27 mouse cellular contexts compared by ENCODE assay signal in the genomic region with DNA sequence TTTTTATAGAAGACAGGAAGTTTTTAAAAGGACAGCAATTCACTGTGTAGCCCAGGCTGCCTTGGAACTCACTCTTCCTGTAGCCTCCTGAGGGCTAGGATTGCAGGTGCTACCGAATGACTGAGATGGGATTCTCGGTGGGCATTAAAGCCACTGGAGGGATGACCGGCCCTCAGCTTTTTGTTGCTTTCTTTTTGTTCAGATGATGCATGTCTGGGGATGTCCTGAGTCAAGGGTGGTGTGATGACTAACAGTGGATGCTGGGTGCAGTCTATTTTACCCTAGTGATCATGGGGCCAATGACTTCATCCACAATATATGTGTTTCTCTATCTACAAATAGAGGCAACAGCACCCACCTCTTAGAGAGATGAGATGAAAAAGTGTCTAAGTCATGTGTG. TPM values are rescaled to one million over a fixed set of nuclear protein-coding genes. Genes with fewer than 3 reads are reported as not detected.
DNase-seq lines count a peak whose midpoint lies in the region; ATAC-seq and TF ChIP-seq lines count a peak whose summit lies in the region.
"Had no signal": no experiment of that assay in that cellular context is flagged by ENCODE, and none has a peak within 500 bp of the region (broad histone marks: within the 10 kb centered on the region; RNA-seq: fewer than 3 reads in every experiment).

No protein-coding gene starts in this region.

- H3K36me3 ChIP-seq in megakaryocyte, embryonic 14.5 days (replicated peaks; ENCODE audit: low read length): peaks cover 52% of the 10 kb centered on the region
- H3K36me3 ChIP-seq in macrophage (ENCODE audit: inconsistent target): no peaks in the 10 kb centered on the region
- H3K36me3 ChIP-seq in liver, postnatal 0 days (replicated peaks; ENCODE audit: insufficient read depth, low read length): no peaks in the 10 kb centered on the region
- H3K36me3 ChIP-seq: heart, embryonic 15.5 days; hindbrain, embryonic 13.5 days had no signal

- no peak for ATAC-seq in megakaryocyte, adult 5-6 weeks (ENCODE audit: poor library complexity, severe bottlenecking)
- ATAC-seq in liver, postnatal 0 days: no peak
- ATAC-seq: forebrain, embryonic 13.5 days; forebrain, postnatal 0 days; hindbrain, postnatal 0 days had no signal

- no peak for TF ChIP-seq EP300 in liver, postnatal 0 days (IDR thresholded peaks at IDR 0.05; ENCODE audit: low read depth)

- peaks cover 92% of the 10 kb centered on the region for H3K79me2 ChIP-seq in macrophage (ENCODE audit: inconsistent target)

- 100% methylated on average over 3 of the region's 3 CpGs for WGBS in macrophage (ENCODE audit: missing documents)
- 86% methylated on average over 3 of the region's 3 CpGs for WGBS in liver, postnatal 0 days (ENCODE audit: insufficient replicate concordance)

- peaks cover 99% of the 10 kb centered on the region for H3K4me1 ChIP-seq in megakaryocyte, embryonic 14.5 days
- H3K4me1 ChIP-seq in liver, postnatal 0 days (ENCODE audit: insufficient read depth): peaks cover 6% of the 10 kb centered on the region; the same call in 1 of the 2 replicates
- H3K4me1 ChIP-seq: embryonic facial prominence, embryonic 10.5 days had no signal

- TF ChIP-seq CTCF in liver, postnatal 0 days (IDR thresholded peaks at IDR 0.05; ENCODE audit: low read depth): no peak

- no peak overlapping the region for H3K4me2 ChIP-seq in liver, postnatal 0 days (ENCODE audit: low read depth, low read length)
- H3K4me2 ChIP-seq: forebrain, embryonic 13.5 days; heart, embryonic 11.5 days; heart, embryonic 15.5 days; hindbrain, embryonic 13.5 days had no signal

- H3K27ac ChIP-seq in macrophage: peak overlapping the region; percentile 59
- H3K27ac ChIP-seq in liver, postnatal 0 days (ENCODE audit: low read depth): no peak overlapping the region
- H3K27ac ChIP-seq: embryonic facial prominence, embryonic 10.5 days; forebrain, embryonic 13.5 days; heart, adult 2 months; heart, embryonic 15.5 days; hindbrain, embryonic 13.5 days; hindbrain, postnatal 0 days had no signal

- no peaks in the 10 kb centered on the region for H3K27me3 ChIP-seq in megakaryocyte, embryonic 14.5 days (replicated peaks)
- no peaks in the 10 kb centered on the region for H3K27me3 ChIP-seq in liver, postnatal 0 days (ENCODE audit: insufficient read depth, low read length)
- H3K27me3 ChIP-seq: CH12.LX; forebrain, embryonic 13.5 days; heart, embryonic 15.5 days; hindbrain, embryonic 13.5 days had no signal

- no peaks in the 10 kb centered on the region for H3K9me3 ChIP-seq in megakaryocyte, embryonic 14.5 days
- H3K9me3 ChIP-seq in liver, postnatal 0 days (ENCODE audit: low read length): no peaks in the 10 kb centered on the region
- H3K9me3 ChIP-seq: embryonic facial prominence, embryonic 10.5 days; forebrain, embryonic 13.5 days; heart, embryonic 15.5 days; hindbrain, embryonic 13.5 days had no signal

- peak overlapping the region; percentile 85 for H3K4me3 ChIP-seq in megakaryocyte, embryonic 14.5 days (replicated peaks)
- H3K4me3 ChIP-seq in macrophage (ENCODE audit: inconsistent target): no peak overlapping the region
- H3K4me3 ChIP-seq in liver, postnatal 0 days (ENCODE audit: low read depth, low read length): no peak overlapping the region
- H3K4me3 ChIP-seq: embryonic facial prominence, embryonic 10.5 days; forebrain, embryonic 13.5 days; heart, adult 2 months; heart, embryonic 15.5 days; hindbrain, embryonic 13.5 days had no signal

- no peak overlapping the region for H3K9ac ChIP-seq in liver, postnatal 0 days (replicated peaks)
- H3K9ac ChIP-seq: forebrain, embryonic 13.5 days; forebrain, postnatal 0 days; heart, embryonic 15.5 days; hindbrain, embryonic 13.5 days had no signal

- DNase-seq in Muller cell, postnatal 12 days (ENCODE audit: inconsistent ontology term): peak; percentile 36
- no peak for DNase-seq in c-Kit-positive CD71-positive TER-119-positive erythroid progenitor cells, embryonic 14.5 days (ENCODE audit: low spot score)
- no peak for DNase-seq in liver, postnatal 0 days
- DNase-seq: cerebellum, adult 11-12 months; cerebellum, adult 9-11 months; cerebellum, postnatal 36 days; forebrain, postnatal 0 days; gastrocnemius, postnatal 14 days; heart, adult 2 months; heart, postnatal 14 days; kidney, adult 11 months had no signal

RNA-seq across cellular contexts. Expression of a gene that starts 2.7 kb away (rescaled TPM):
- not detected in 2 replicates for polyA plus RNA-seq in megakaryocyte, embryonic 14.5 days (2012; ENCODE audit: insufficient read depth, low replicate concordance)
- total RNA-seq in megakaryocyte, adult 5-6 weeks (2015): not detected in 2 replicates
- total RNA-seq in megakaryocyte, adult 5-6 weeks (2017): not detected in 2 replicates
- not detected for total RNA-seq in macrophage (2018; cell fraction: chromatin; rRNA removed)
- not detected for total RNA-seq in macrophage (2018; cell fraction: cytosol; rRNA removed)
- total RNA-seq in macrophage (2018; cell fraction: nucleus; rRNA removed): 1 to 10 TPM in 1 of 26 experiments, not detected in 25; 1.0 TPM
- polyA plus RNA-seq in macrophage (2018): not detected in 3 replicates
- not detected in 2 replicates for polyA plus RNA-seq in liver, postnatal 0 days (2015; fragmentation: Nextera tagmentation; extraction: Ambion mirVana)
- total RNA-seq: adrenal gland, adult 18-20 months; CH12.LX; gastrocnemius, adult 18-20 months; gastrocnemius, postnatal 14 days; heart, adult 2 months; heart, postnatal 14 days; hematopoietic stem cell, adult 5-6 weeks; hindbrain, postnatal 0 days had no signal
- polyA plus RNA-seq: embryonic facial prominence, embryonic 10.5 days; embryonic facial prominence, embryonic 14.5 days; forebrain, postnatal 0 days; gonadal fat pad, adult 2 months; heart, adult 2 months; heart, embryonic 11.5 days; heart, embryonic 15.5 days; hindbrain, postnatal 0 days; intestine, embryonic 14.5 days had no signal

RNA-seq across cellular contexts. Expression of a gene that starts 20.8 kb away (rescaled TPM):
- 5.1 and 13.4 TPM in 2 replicates for polyA plus RNA-seq in megakaryocyte, embryonic 14.5 days (2012; ENCODE audit: insufficient read depth, low replicate concordance)
- 9.9 and 13.9 TPM in 2 replicates for total RNA-seq in megakaryocyte, adult 5-6 weeks (2015)
- total RNA-seq in megakaryocyte, adult 5-6 weeks (2017): 18.0 and 21.2 TPM in 2 replicates
- total RNA-seq in macrophage (2018; cell fraction: chromatin; rRNA removed): 10 to 100 TPM; 25.0 to 97.6 (median 35.8) TPM
- total RNA-seq in macrophage (2018; cell fraction: cytosol; rRNA removed): 10 to 100 TPM; 12.1 to 27.0 (median 16.3) TPM
- total RNA-seq in macrophage (2018; cell fraction: nucleus; rRNA removed): 10 to 100 TPM; 20.8 to 52.1 (median 26.9) TPM
- 9.0 to 14.6 TPM (median 11.9 TPM) in 3 replicates for polyA plus RNA-seq in macrophage (2018)
- polyA plus RNA-seq in liver, postnatal 0 days (2015; fragmentation: Nextera tagmentation; extraction: Ambion mirVana): 1.9 and 2.5 TPM in 2 replicates
